Mouse (Mus musculus): ENCODE results near the gene 9930104L06Rik.
"Not testable (repeated sequence)": the region's sequence is repeated elsewhere in the genome, so short reads cannot be mapped to it uniquely, and the experiment has no call there.

Gene 9930104L06Rik

DNA sequence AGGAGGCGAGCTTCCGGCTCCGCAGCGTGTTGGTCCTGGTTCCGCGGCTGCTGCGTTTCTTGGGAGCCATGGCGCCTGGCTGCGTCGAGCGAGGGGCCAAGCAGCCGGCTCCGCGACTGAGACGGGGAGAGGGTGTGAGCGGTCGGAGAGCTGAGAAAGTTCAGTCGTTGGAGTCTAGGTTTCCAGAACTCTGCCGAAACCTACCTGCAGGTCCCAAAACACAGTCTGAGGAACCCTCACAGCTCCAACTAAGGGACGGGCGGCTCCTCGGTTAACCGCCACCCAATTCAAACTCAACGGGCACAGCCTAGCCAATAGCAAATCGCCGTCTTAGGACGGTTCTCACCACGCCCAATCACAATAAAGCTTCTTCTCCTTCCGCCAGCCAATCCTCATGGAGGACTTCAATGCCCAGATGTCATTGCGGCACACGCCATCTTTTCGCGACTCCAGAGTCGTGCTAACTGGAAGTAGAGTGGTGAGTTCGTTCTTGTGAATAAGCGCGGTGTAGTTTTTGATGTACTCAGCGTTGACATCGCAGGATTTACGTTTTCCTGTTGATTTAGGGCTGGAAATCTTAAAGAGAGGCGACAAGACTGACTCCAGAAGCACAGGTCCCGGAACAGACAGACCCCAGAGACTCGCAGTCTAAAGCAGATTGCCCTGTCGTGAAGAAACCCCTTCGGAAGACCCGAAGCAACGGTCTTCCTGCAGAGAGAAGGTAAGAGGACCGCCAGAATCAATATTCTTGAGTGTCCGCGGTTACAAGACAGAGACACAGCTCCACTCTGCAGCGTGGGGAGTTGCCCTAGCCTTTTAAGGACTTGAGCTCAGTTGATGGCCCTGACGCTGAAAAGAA is at the start of gene 9930104L06Rik:
Gene 9930104L06Rik (plus strand): TSS at position 436 of the 859 bp plus-strand sequence.
- DNase-seq (ENCODE audit: low spot score): peak; percentile 96

- DNase-seq (ENCODE audit: low spot score): no peak
These were observed 48.1 kb upstream of the 9930104L06Rik start for GRCm38 (mm10) chr4:124888702-124889101.

- DNase-seq (ENCODE audit: low spot score): no peak
These were observed 46.9 kb upstream of the 9930104L06Rik start for GRCm38 (mm10) chr4:124889935-124890334.

DNA sequence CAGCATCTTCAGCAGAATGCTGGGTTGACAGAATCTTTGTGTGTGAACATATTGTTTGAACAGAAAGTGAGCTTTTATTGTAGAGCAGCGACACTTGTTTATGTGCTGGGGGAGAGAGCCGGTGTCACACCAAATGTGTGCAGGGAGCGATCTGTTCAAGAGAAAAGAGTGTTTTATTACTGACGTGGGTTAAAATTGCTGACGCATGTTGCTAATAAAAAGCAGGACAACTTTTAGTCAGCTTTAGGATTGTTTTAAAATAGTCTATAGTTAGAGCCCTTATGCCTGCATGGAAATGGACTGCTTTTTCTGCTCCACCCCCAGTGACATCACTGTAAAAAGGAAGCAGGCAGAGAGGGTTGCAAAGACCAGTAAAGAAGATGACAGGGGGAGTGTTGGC is 46.0 kb upstream of the 9930104L06Rik start:
- no peak for DNase-seq (ENCODE audit: low spot score)

DNA sequence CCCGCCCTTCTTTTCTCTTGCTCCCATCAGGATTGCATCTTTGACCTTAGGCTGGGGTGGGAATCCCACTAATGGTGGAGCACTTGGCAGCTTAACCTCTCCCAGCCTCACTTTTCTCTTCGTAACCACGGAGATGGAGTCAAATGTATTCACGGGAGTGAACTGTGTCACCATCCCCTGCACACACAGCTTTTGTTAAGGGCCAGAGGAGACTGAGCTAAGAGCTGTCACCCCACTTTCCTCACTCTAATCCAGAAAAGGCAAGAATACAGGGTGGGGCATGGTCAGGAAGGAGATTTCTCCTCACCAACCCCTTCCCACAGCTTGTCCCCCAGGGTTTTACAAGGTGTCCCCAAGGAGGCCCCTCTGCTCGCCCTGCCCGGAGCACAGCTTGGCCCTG is 43.1 kb upstream of the 9930104L06Rik start:
- DNase-seq (ENCODE audit: low spot score): no peak

GRCm38 (mm10) chr4:124894508-124895428 is 42.1 kb upstream of the 9930104L06Rik start:
- DNase-seq (ENCODE audit: low spot score): no peak

DNA sequence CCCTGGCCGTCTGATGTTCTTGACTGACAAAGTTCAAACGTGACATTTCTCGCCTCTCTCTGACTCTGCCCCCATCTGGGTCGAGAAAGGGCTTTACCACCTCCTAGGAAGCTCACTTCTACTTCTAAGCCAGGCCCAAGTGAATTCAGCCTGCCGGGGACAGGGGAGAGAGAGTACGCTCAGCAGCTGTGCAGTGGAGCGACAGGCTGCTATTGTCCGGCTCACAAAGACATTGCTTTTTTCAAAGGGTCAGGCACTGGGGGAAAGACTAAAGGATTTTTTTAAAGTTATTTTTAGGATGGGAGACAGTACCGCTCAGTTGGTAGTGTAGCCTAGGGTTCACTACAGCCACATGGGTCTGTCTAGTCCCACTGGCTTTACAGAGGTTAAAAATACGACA is 38.4 kb upstream of the 9930104L06Rik start:
- no peak for DNase-seq (ENCODE audit: low spot score)

DNA sequence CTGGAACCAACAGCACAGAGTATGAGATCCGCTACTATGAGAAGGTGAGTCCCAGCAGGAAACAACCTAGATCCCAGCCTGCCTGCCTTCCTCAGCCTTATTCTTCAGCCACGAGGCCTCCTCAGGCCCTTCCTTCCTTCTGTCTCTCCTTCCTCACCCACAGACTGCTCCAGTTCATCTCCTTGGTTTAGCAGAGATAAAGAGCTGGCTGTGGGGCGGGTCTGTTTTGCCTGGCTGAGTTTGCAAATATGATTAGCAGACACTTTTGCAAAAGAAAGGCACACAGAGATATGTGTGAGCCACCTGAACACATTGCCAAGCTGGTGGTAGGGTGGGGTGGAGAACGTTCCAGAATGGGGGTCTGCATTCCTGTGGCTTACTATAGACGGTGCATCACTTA is 36.9 kb upstream of the 9930104L06Rik start:
- DNase-seq (ENCODE audit: low spot score): no peak

DNA sequence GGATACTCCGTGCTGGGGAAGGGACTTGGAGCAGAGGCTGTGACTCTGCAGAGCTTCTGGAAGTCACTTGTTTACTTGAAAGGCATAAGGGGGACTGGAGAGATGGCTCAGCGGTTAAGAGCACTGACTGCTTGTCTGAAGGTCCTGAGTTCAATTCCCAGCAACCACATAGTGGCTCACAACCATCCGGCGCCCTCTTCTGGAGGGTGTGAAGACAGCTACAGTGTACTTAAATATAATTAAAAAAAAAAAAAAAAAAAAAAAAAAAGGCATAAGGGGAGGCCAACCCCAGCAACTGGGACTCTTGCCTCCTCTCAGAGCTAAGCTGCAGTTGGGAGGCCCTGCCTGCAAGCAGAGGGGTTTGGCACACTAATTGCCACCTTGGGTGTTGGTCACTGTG is 31.4 kb upstream of the 9930104L06Rik start:
- DNase-seq (ENCODE audit: low spot score): no peak

DNA sequence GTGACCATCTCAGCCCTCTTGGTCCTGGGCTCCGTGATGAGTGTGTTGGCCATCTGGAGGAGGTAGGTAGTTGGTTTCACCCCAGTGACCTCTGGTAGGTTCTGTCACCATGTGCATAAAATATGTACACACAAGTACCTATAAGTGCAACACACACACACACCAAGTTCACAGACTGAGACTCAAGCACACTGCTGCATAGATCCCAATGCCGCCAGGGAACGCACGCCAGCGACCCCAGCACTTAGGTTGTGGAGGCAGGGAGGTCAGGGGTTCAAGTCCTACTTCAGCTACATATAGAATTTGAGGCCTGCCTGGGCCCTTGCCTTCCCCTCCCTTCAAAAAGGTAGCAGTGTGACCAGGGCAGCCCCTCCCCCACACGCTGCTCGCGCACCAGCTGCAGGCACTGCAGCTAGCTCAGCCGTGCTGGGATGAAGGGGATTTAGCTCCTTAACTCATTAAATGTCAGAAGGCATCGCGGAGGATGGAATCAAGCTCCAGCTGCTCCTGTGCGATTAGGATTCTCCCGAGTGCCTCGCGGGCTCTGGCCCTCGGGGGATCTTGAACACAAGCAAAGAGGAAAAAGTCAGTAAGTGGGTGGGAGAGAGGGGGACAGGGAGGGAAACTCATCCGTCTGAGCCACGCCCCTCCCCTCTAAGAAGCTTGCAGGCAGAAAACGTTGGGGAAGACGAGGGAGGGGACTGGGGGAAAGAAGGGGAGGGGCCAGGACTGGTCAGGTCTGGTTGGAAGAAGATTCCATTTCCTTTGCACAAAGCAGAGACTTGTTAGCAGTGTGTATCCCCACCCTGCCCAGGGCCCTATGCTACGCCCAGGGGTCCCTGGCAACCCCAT is 30.7 kb upstream of the 9930104L06Rik start:
- DNase-seq (ENCODE audit: low spot score): peak; percentile 56

DNA sequence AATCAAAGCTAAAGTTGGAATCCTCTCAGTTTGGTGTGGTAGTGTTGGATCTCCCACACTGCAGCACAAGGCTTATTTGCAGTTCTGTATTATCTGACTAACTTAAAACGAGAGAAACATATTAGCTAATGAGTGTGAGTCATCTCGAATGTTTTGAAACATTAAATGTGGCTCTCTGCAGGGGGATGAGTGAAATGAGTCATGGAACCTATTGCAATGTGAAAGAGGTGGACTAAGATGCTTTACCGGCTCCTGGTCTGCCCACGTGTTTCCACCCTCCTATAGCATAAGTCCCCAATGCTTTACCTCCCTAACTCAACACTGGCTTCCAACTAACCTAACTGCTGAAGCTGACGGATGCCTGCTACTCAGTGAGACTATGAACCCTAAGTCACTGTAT is 8.7 kb upstream of the 9930104L06Rik start:
- DNase-seq (ENCODE audit: low spot score): no peak

- DNase-seq (ENCODE audit: low spot score): not testable (repeated sequence)
These were observed 2.4 kb downstream of the 9930104L06Rik start, which contains the start of gene Cdca8 for GRCm38 (mm10) chr4:124939211-124939610. Gene Cdca8, minus strand, starts transcription at chr4:124939311.

DNA sequence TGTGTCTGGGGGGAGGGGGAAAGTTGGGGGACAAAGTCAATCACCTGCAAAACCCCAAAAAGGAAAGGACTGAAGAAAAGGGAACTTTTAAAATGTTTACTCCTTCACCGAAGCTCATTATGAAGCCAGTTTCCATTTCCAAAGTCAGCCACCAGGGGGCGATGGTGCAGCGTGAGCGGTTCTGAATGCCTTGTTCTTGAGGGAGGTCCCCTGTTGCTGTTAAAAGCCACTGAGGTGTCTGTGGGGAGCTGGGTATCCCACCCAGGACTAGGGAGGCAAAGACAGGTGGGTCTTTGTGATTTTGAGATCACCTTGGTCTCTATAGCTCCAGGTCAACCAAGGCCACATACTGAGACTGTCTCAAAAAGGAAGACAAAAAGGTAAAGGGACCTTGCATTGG is 6.2 kb downstream of the 9930104L06Rik start:
- DNase-seq (ENCODE audit: low spot score): no peak

- no peak for DNase-seq (ENCODE audit: low spot score)
These were observed 6.9 kb downstream of the 9930104L06Rik start for GRCm38 (mm10) chr4:124943781-124944180.

GRCm38 (mm10) chr4:124944961-124945360 is 8.1 kb downstream of the 9930104L06Rik start:
- no peak for DNase-seq (ENCODE audit: low spot score)

DNA sequence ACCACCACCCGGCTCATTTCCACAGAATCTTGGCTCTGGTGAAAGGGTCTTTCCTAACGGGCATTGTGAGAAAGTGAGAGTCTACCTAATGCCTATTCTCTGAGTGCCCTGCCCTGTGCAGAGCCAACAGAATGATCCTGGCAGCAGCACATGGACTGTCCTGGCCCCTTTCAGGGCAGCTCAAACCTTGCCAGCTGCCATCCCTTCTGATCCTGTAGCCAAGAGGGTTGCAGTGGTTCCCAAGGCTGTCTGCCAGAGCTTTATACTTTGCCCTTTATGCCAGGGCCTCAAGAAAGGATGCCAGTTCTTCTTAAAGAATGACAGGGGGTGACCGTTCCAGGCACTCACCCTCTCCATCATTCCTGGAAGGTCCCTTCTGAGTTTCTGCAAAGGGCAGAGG is 12.6 kb downstream of the 9930104L06Rik start:
- no peak for DNase-seq (ENCODE audit: low spot score)

DNA sequence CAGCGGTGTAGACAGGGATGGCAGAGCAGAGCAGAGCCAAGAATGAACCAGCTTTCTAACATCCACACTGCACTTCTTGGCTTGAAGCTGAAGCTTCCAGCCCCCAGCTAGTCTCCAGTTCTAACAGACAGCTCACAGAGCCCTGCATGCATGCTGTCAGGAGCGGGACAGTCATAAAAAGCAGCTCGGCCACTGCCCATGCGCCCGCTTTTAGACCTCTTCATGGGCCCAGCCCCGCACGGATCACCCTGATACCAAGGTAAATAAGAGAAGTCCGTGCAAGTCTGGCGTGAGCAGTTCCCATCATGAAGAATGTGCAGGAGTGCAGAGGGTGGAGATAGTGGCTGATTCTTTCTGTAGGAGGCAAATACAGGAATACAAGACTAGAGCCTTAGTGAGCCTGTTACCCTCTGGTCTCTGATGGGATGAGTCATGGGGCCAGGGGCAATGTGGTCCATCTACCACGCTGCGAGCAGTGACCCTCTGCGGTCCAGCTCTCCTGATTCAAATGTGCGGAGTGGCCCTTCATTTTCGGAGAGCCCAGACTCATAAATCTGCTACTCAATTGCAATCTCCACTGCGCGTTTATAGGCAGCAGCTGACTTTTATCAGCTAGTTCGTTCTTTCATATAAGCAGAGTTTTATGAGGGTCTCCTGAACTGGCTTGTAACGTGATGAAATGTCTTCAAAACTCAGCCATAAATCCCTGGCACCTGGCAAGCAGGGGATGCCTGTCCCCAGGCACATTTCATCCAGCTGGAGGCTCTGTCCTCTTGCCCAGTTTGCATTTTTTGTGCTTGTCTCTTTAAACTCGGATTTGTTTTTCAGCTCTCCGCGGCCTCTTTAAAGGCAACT is 13.6 kb downstream of the 9930104L06Rik start:
- DNase-seq (ENCODE audit: low spot score): no peak

DNA sequence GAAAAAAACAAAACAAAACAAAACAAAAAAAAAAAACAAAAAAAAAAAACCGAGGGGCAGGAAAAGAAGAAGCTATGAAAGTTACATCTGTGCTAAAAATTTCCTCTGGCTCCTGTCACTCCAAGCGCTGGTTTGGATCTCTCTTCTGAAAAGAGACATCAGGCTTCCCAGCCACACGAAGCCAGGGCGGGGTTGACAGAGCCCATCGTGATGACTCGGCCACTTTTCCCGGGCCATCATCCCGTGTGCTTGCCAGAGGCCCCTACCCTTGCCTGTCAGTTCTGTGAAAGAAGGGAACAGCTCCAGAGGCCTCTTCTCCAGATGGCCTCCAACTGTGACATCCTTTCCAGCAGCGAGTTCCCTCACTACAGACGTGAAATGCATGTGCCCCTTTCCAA is 14.2 kb downstream of the 9930104L06Rik start:
- no peak for DNase-seq (ENCODE audit: low spot score)

DNA sequence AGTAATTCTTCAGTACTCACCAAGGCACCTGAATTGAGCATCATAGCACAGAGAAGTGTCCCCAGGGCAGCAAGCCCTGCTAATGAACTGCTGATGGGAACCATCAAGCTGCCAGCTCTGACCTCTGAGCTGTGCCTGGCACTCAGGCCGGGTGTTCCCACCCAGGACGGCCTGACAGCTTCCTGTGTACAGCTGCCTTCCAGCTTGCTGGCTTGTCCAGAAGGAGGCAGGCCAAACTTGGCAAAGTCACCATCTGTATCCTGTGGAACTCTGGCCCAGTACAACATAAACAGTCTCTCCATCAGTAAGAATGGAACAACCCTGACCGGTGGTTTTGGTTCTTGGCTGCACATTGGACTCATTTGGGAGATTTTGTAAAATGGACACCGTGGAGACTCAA is 16.7 kb downstream of the 9930104L06Rik start:
- DNase-seq (ENCODE audit: low spot score): no peak

DNA sequence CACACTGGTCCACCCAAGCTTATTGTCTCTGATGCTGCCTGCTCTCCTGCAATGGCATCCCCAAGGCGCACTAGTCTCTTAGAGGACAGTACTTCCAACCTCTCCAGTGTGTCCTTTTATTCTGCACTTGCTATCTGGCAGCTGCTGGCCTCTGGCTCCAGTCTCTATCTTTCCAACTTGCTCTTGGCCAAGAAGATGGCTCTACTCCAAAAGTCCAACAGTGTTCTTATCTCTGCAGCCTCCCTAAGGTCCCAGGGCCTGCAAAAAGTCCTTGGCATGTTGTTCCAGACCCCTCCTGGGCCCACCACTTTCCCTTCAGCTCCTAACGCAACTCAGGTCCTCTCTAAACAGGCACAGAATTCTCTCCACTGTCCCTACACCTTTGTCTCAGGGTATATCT is 20.4 kb downstream of the 9930104L06Rik start:
- DNase-seq (ENCODE audit: low spot score): peak; percentile 31

GRCm38 (mm10) chr4:124959062-124959461 is 22.2 kb downstream of the 9930104L06Rik start:
- peak; percentile 33 for DNase-seq (ENCODE audit: low spot score)

Measured in testis, postnatal 14 days (tissue).